Mouse (Mus musculus) liver, embryonic 14.5 days (tissue): Measurements from ENCODE around the gene Gm37240. TPM values are rescaled to one million over a fixed set of nuclear protein-coding genes. Genes with fewer than 3 reads are reported as not detected.

Experiments used
- ATAC-seq: fragments of 200-750 bp; cut with Nextera tagmentation; 2 replicates; pipeline ENCODE4 v1.8.0; 2017; ENCODE audit warnings: moderate number of reproducible peaks, mild to moderate bottlenecking, moderate library complexity; ENCODE audit not compliant: insufficient read depth
- DNase-seq, 3 experiments: peaks; one replicate each; pipeline ENCODE4 v3.0.0-alpha.2; 2012 to 2013; ENCODE audit warnings: low read depth in 3 of 3, low spot score in 3 of 3
- H3K27ac ChIP-seq: fragments of 300-500 bp; sonication (generic); 2 replicates; pipeline ENCODE4 v1.5.1; 2014; ENCODE audit warnings: moderate library complexity, mild to moderate bottlenecking, control low read depth, inconsistent platforms
- H3K27me3 ChIP-seq: fragments of 300-500 bp; sonication (generic); 2 replicates; pipeline ENCODE4 v1.6.1; 2014; ENCODE audit warnings: mild to moderate bottlenecking, low read length, moderate library complexity; ENCODE audit not compliant: control insufficient read depth, insufficient read depth
- H3K36me3 ChIP-seq: fragments of 300-500 bp; sonication (generic); replicated peaks from 2 replicates; pipeline ENCODE4 v1.6.1; 2014; ENCODE audit warnings: low read depth; ENCODE audit not compliant: control insufficient read depth, insufficient read depth
- H3K4me1 ChIP-seq, 2 experiments: fragments of 200-500 bp in 1 of 2; fragments of 300-500 bp in 1 of 2; sonication (generic) in 1 of 2; replicated peaks; 2 replicates each; pipeline ENCODE4 v1.6.1; 2012 to 2014; ENCODE audit warnings: antibody characterized with exemption in 1 of 2, inconsistent platforms in 1 of 2, low read length in 1 of 2; ENCODE audit not compliant: control insufficient read depth in 2 of 2, insufficient read depth in 2 of 2
- H3K4me2 ChIP-seq: fragments of 300-500 bp; sonication (generic); 2 replicates; pipeline ENCODE4 v1.6.1; 2014; ENCODE audit warnings: low read depth, mild to moderate bottlenecking, control low read depth, moderate library complexity
- H3K4me3 ChIP-seq, 2 experiments: fragments of 200-500 bp in 1 of 2; fragments of 300-500 bp in 1 of 2; sonication (generic) in 1 of 2; 2 replicates each; pipeline ENCODE4 v1.5.1; 2012 to 2014; ENCODE audit warnings: low read depth in 2 of 2, low read length in 2 of 2, mild to moderate bottlenecking in 2 of 2, control low read depth in 1 of 2, inconsistent platforms in 1 of 2, moderate library complexity in 1 of 2; ENCODE audit not compliant: insufficient read depth in 1 of 2
- H3K9ac ChIP-seq: fragments of 300-500 bp; sonication (generic); replicated peaks from 2 replicates; pipeline ENCODE4 v1.6.1; 2014; ENCODE audit warnings: mild to moderate bottlenecking, control low read depth, moderate library complexity
- H3K9me3 ChIP-seq: fragments of 300-500 bp; sonication (generic); 2 replicates; pipeline ENCODE4 v1.6.1; 2016; ENCODE audit warnings: low read length, mixed read lengths; ENCODE audit not compliant: control insufficient read depth
- CTCF ChIP-seq: IDR thresholded peaks from 2 replicates; pipeline ENCODE4 v1.5.1; 2016; ENCODE audit warnings: antibody characterized with exemption, low read depth, control low read depth
- EP300 ChIP-seq: IDR thresholded peaks from 2 replicates; pipeline ENCODE4 v1.6.1; 2016; ENCODE audit warnings: antibody characterized with exemption, low read depth
- WGBS: fragments of 180-500 bp; shearing (Covaris S2); extraction: QIAGEN DNeasy Blood & Tissue Kit; methylation state at CpG from one replicate; pipeline ENCODE4 v1.1.7; 2014; ENCODE audit not compliant: insufficient replicate concordance; 5-methylcytosine and 5-hydroxymethylcytosine counted together
- polyA plus RNA-seq, 2 experiments: library from polyadenylated mRNA; depleted of rRNA in 1 of 2; stranded (reverse) in 1 of 2; unstranded in 1 of 2; fragments of >200 nt; fragmentation: Nextera tagmentation in 1 of 2; extraction: Ambion mirVana in 1 of 2; gene quantifications; 2 replicates each; pipeline versions ENCODE4 v1.2.1 to v1.2.3; 2012 to 2014

Gm37240 gene
- polyA plus RNA-seq, 2 experiments = 0.03 to 0.30 TPM

DNA sequence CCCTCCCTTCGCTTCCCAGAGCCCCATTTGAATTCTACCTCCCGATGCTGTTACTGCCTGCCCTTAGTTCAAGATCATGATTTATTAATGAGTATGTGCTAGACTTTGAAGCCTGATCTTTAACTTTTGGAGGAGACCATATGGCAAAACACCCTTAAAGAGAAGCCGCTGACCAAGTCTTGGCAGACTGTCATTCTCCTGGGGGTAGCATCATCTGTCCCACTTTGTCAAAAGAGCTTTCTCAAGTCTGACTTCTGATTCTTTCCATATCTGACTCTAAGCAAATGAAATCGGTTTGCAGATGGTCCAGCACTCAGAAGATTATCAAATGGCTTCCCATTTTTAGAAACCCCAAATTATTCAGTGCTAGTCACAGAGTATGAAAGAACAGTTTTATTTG is 97.6 kb downstream of the Gm37240 start:
- Histone ChIP-seq H3K4me1 (no peaks in the 10 kb centered on the region), H3K36me3 (no peaks in the 10 kb centered on the region), H3K27me3 (no peaks in the 10 kb centered on the region), H3K9ac (no peak overlapping the region), H3K9me3 (no peaks in the 10 kb centered on the region), H3K4me2 (no peak overlapping the region), H3K4me3 (no peak overlapping the region), H3K27ac (no peak overlapping the region)
- 65% methylated on average over 4 of the region's 4 CpGs for WGBS
- ATAC-seq (no peak), DNase-seq (no peak)
- TF ChIP-seq CTCF (no peak), EP300 (no peak)

GRCm38 (mm10) chr3:85786501-85786900 is 100.8 kb downstream of the Gm37240 start:
- DNase-seq (no peak), ATAC-seq (no peak)
- no peaks in the 10 kb centered on the region for H3K27me3 ChIP-seq
- H3K9me3 ChIP-seq = no peaks in the 10 kb centered on the region
- TF ChIP-seq EP300 = no peak
- no peak for TF ChIP-seq CTCF
- no peaks in the 10 kb centered on the region for H3K36me3 ChIP-seq
- 61% methylated on average over 8 of the region's 8 CpGs for WGBS
- H3K9ac ChIP-seq = no peak overlapping the region
- H3K4me3 ChIP-seq = no peak overlapping the region
- no peak overlapping the region for H3K4me2 ChIP-seq
- H3K27ac ChIP-seq = no peak overlapping the region
- H3K4me1 ChIP-seq = no peaks in the 10 kb centered on the region

- H3K9me3 ChIP-seq = no peaks in the 10 kb centered on the region
- TF ChIP-seq CTCF (no peak), EP300 (no peak)
- H3K4me1 ChIP-seq = no peaks in the 10 kb centered on the region
- no peaks in the 10 kb centered on the region for H3K36me3 ChIP-seq
- H3K9ac ChIP-seq = no peak overlapping the region
- no peak overlapping the region for H3K27ac ChIP-seq
- H3K4me2 ChIP-seq = no peak overlapping the region
- ATAC-seq (no peak), DNase-seq (no peak)
- no peaks in the 10 kb centered on the region for H3K27me3 ChIP-seq
- no peak overlapping the region for H3K4me3 ChIP-seq
- WGBS = 64% methylated on average over 7 of the region's 7 CpGs
Observed at GRCm38 (mm10) chr3:85780906-85781305, 106.4 kb downstream of the Gm37240 start.

DNA sequence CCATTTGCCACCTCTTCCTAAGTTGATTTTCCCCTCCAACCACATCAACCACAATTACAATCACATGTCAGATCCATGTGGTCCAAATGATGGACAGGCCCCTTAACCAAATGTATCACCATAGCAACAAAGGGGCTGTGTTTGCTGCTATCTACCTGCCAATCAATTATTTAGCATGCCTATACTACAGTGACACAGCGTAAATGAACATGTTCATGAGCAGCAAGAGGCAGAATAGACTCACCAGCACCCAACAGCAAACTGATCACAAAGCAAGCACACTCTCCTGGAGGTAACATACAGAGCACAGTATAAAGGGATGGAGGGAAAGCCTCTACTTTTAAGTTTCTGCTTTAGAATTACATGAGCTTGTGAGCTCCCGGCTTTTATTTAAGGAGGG is 107.0 kb downstream of the Gm37240 start:
- 69% methylated on average over 2 of the region's 2 CpGs for WGBS
- no peak overlapping the region for H3K4me3 ChIP-seq
- DNase-seq (no peak), ATAC-seq (no peak)
- no peak for TF ChIP-seq EP300
- H3K9me3 ChIP-seq = no peaks in the 10 kb centered on the region
- no peaks in the 10 kb centered on the region for H3K4me1 ChIP-seq
- no peak overlapping the region for H3K4me2 ChIP-seq
- no peaks in the 10 kb centered on the region for H3K36me3 ChIP-seq
- no peaks in the 10 kb centered on the region for H3K27me3 ChIP-seq
- no peak overlapping the region for H3K27ac ChIP-seq
- no peak overlapping the region for H3K9ac ChIP-seq

GRCm38 (mm10) chr3:85777841-85778240 is 109.5 kb downstream of the Gm37240 start:
- no peak overlapping the region for H3K4me2 ChIP-seq
- no peak overlapping the region for H3K9ac ChIP-seq
- 52% methylated on average over 2 of the region's 2 CpGs for WGBS
- ATAC-seq (no peak), DNase-seq (no peak)
- no peak overlapping the region for H3K27ac ChIP-seq
- H3K36me3 ChIP-seq = no peaks in the 10 kb centered on the region
- H3K4me1 ChIP-seq = no peaks in the 10 kb centered on the region
- no peaks in the 10 kb centered on the region for H3K27me3 ChIP-seq
- no peaks in the 10 kb centered on the region for H3K9me3 ChIP-seq
- H3K4me3 ChIP-seq = no peak overlapping the region
- TF ChIP-seq CTCF (no peak), EP300 (no peak)
